Mouse (Mus musculus) embryo, embryonic 10.5 days (tissue): ENCODE measurements around the gene Gemin4.
"Not testable (repeated sequence)": the region's sequence is repeated elsewhere in the genome, so short reads cannot be mapped to it uniquely, and the experiment has no call there.

Experiments
- DNase-seq: peaks from one replicate; pipeline ENCODE4 v3.0.0-alpha.2; 2015; ENCODE audit warnings: low spot score

Gemin4 gene

GRCm38 (mm10) chr11:76216681-76217389, 629 bp downstream of the Gemin4 start:
- peak; percentile 72 for DNase-seq

- DNase-seq, result no peak
Measured at GRCm38 (mm10) chr11:76216049-76216540, 1.4 kb downstream of the Gemin4 start.

GRCm38 (mm10) chr11:76215011-76215410, 2.5 kb downstream of the Gemin4 start:
- DNase-seq, result no peak

- peak; percentile 52 for DNase-seq
Measured at GRCm38 (mm10) chr11:76213841-76214240, 3.6 kb downstream of the Gemin4 start.

DNA sequence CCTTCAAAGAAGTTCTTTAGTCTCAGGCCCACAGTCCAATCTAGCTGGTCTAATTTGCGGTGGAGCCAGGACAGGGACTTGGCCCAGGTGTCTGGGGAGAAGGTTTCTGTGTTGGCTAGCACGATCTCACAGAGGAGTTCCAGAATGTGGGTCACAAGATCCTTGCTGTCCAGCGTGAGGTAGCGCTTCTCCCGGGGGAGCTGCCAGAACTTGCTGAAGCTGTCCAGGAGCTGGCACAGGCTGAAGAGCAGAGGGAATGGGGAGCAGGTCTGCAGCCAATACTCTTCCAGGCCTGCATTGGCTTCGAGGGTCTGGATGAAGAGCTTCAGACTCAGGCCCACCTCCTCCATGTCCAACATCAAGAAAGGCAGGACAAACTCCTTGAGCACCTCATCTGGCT, 5.9 kb downstream of the Gemin4 start:
- DNase-seq, result not testable (repeated sequence)

DNA sequence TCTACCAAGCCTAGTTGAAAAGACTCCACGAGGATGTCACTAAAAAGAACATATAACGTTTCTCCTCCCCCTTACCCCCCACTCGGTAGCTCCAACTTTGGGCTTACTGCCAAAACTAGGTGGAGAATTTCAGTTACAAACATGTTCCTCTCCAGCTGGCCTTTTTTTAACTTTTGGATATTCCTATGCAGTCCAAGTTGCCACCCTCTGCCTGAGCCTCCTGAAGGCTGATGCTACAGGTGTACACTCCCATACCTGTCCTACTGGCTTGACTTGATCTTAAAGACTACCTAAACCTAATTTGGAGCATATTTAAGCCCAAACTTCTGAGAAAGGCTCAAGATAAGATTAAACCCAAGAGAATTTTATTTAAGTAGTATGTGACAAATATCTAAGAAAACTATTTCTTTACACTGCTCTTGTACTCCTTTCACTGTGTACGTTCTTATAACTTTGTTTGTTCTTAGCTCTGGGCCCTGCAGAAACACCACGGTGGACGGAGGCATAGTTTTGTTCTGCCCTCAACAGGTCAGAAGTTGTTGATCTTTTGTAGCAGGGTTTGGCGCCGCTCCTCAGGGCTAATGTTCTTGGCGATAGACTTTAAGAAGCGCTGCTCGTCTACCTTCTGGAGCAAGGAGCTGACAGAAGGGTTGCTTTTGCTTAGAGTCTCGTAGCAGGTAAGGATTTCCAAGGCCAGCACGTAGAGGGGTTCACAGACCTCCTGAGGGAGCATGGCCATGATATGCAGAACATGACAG, 7.1 kb downstream of the Gemin4 start:
- DNase-seq, result no peak

DNA sequence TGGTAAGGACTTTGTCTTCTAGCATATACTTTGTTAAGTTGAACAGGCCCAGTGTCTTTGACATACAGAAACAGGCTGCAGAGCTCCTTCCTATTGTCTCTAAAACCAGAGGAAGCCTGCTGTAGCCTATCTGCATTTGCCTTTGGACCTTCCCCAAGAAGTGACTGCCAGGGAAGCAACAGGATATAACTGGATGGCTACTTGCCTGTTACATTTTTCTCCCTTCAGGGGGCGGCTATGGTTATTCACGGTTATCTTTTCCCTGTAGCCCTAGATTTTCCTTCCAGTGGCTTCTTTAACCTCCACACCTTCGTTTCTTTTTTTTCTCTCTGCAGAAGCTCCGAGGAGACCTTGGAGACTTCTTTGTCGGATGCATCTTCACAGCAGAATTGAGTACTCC, 10.7 kb downstream of the Gemin4 start:
- no peak for DNase-seq

DNA sequence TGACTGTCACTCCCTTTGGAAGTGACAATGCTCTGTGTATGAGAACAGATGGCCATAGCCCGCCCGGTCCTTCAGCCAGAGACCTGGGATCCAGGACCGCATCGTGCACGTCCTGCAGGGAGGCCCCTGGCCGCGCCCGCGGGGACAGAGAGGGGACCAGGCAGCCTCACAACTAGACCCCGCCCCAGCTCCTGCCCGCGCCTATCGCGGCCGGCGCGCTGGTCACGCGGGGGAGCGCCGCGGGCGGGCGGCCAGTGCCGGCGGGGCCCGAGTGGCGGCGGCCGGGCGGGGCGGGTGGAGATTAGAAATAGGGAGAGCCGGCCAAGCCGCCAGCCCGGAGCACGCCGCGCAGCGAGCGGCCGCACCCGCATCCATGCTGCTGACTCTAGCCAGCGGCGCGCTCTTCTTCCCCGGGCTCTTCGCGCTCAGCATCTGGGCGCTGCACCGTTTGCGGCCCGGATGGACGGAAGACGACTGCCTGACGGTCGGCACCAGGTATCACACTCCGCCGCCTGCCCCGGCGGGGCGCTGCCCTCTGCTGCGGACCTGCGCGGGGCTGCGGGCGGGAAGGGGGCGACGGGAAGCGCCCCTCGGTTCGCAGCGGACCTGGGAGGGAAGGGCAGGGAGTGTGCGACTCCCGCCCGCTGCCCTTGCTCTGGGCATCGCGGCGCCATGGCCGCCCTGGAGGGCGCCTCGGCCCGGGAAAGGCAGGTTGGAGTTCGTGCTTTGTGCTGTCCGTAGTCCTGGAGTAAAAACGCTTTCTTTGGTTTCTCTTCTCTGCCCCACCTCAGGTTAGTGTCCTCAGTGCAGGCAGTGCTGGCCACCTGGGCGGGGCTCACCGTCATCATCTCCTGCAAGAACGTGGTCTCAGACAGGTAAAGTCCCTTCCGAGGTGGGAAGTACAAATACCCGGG, 15.4 kb downstream of the Gemin4 start:
- peak; percentile 87 for DNase-seq

DNA sequence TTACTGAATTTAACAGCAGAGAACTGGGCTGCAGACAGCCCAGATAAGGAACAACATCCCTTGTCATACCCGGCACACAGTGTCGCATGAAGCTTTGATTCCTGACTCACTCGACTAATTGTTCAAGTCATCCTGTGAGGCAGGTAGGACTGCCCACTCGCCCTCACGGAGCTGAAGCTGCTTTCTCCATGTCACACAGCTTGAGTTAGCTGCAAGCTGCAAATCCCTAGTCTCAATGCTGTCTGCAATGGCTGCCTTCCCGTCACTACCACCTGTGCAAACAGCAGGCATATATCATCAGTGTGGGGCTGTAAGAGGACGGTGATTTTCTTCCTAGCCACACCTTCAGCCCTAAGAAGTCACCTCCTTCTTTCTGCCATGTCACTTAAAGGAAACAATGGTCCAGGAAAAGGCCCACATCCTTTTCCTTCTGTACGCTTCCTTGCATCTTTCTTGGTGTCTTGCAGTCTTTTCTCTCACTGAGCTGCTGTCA, 20.4 kb downstream of the Gemin4 start:
- DNase-seq, result no peak

- no peak for DNase-seq
Measured at GRCm38 (mm10) chr11:76196275-76196976, 21.0 kb downstream of the Gemin4 start.

DNA sequence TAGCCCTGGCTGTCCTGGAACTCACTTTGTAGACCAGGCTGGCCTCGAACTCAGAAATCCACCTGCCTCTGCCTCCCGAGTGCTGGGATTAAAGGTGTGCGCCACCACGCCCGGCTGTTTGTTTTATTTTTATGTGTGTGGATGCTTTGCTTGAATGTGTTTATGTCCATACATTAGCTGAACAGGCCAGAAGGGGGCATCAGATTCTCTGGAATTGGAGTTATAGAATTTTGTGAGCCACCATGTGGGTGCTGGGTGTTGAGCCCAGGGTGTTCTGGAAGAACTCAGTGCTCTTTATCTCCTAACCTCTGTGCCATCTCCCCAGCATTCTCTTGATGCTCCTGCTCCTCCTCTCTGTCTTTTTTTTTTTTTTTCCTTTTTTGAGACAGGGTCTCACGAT, 30.6 kb downstream of the Gemin4 start:
- DNase-seq, result no peak

DNA sequence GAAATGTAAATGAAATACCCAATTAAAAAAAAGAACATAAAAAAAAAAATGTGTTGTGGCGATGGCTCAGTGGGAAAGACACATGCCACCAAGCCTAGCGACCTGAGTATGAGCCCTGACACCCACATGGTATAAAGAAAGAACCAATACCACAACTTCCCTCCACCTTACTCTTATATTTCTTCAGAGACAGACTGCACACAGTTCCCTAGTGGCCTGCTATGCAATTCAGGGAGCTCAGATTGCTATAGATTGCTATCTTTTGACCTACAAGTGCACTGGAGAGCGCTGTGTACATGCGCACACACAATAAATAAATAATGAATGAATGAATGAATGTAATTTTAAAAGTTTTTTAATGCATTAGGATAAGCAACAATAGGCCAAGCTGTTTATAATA, 33.7 kb downstream of the Gemin4 start:
- no peak for DNase-seq

- DNase-seq, result no peak
Measured at GRCm38 (mm10) chr11:76180146-76180540, 37.3 kb downstream of the Gemin4 start.

DNA sequence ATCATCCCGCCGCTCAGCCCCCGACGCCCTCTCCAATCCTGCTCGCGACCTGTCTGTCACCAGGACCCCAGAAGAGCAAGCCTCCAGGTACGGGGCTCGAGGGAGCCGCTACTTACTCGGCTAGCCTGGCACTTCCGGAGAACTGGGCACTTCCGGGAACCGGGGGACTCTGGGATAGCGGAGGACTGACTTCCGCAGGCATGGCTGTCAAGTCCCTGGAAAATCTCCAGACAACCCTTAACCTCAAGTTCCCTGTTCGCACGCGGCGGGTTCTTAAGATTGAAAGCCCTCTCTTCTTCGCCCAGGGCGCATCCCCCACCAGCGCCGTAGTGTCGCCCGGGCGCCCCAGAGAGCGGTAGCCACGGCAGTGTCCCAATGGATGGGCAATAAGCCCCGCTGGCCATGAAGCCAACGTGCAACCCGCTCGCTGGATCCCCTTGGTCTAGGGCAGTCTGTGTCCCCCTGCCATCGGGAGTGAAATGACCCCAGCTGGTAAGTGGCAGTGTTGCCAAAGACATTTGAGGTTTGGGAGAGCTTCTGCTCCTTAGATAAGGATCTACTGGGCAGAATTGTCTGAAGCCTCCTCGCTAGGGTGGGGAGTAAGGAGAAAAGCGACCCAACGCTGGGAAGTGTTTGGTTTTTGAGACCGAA, 37.8 kb downstream of the Gemin4 start, which contains the start of the genes Vps53 and Fam57a:
Vps53 (minus strand) TSS at position 153 of the 651 bp plus-strand sequence.
Fam57a (plus strand) TSS at position 177 of the 651 bp plus-strand sequence.
- DNase-seq, result peak; percentile 88

GRCm38 (mm10) chr11:76178726-76179494, 38.6 kb downstream of the Gemin4 start:
- peak; percentile 58 for DNase-seq

GRCm38 (mm10) chr11:76170207-76170606, 47.3 kb downstream of the Gemin4 start:
- no peak for DNase-seq

DNA sequence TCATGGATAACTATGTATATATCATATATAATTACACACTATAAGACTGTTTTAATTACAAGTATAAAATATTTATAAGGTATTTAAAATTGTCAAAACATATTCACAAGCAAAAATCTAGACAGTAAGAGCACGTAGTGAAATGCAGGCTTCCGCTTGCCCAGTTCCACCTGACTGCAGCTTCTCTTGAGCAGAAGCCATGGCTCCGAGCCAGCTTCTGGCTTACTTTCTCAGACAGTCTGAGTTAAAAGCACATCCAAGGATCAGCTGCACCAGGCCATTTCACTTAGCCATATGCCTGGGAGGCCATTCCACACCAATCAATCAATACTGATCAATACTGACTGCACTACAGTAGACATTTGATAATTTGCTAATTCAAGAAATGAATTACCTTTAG, 48.5 kb downstream of the Gemin4 start:
- DNase-seq, result no peak

- peak; percentile 89 for DNase-seq
Measured at GRCm38 (mm10) chr11:76167079-76167765, 50.2 kb downstream of the Gemin4 start.

DNA sequence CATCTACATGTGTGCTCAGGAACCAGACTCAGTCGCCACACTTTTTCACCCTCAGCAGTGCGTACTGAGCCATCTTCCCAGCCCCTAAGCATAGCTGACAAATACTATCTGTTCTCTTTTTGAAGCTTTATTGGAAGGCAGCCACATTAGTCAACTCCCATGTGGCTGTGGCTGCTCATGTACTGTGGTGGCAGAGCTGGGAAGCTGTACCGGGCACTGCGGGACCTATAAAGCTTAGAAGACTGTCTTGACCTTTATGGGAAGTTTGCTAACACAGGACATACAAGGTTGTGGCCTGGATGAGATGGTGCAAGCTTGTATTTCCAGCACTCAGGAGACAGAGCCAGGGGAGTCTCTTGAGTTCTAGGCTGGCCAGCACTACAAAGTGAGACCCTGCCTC, 50.8 kb downstream of the Gemin4 start:
- no peak for DNase-seq
